ENCODE assay signal across 24 mouse cellular contexts in the genomic region with DNA sequence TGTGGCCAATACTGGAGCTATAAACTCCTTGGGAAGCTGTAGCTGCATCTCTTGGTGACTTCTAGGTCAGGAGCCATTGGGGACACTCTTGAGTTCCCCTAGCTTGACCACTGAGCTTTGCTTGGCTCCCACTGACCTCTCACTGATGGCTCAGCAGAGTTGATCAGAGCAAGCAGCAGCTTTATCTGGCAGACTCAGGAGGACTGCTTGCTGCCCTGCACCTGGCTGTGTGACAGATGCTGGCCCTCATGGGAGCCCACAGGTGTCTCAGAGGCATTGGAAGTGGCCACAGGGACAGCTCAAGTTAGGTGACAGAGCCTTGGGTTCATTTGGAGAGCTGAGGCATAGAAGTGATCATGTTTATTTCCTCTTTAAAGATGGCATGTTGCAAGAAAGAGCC.
"Had no signal": no experiment of that assay in that cellular context is flagged by ENCODE, and none has a peak within 500 bp of the region (broad histone marks: within the 10 kb centered on the region; RNA-seq: fewer than 3 reads in every experiment).

No protein-coding gene starts in this region.

- H3K4me2 ChIP-seq: heart, embryonic 12.5 days; hindbrain, embryonic 12.5 days; hindbrain, embryonic 14.5 days; intestine, embryonic 15.5 days; limb, embryonic 12.5 days; liver, embryonic 11.5 days; liver, embryonic 13.5 days; liver, embryonic 15.5 days had no signal

- ATAC-seq: hindbrain, embryonic 16.5 days; inflammation-experienced regulatory T-cells, adult 6 months; intestine, embryonic 15.5 days; intestine, postnatal 0 days had no signal

- DNase-seq: gastrocnemius, postnatal 36 days; heart, adult 18-20 months; heart, postnatal 10 days; kidney, adult 18-20 months; kidney, adult 8-10 months; kidney, postnatal 10 days; kidney, postnatal 25 days; kidney, postnatal 4 days; liver; liver, embryonic 13.5 days had no signal

- H3K4me1 ChIP-seq: hindbrain, embryonic 12.5 days; intestine, embryonic 15.5 days had no signal

- H3K27me3 ChIP-seq: heart, embryonic 12.5 days; hindbrain, embryonic 12.5 days; intestine, embryonic 15.5 days; limb, embryonic 12.5 days; liver, embryonic 13.5 days; liver, embryonic 15.5 days had no signal

- H3K9ac ChIP-seq: heart, embryonic 12.5 days; hindbrain, embryonic 12.5 days; hindbrain, embryonic 14.5 days; intestine, embryonic 15.5 days; limb, embryonic 12.5 days; liver, embryonic 13.5 days; liver, embryonic 15.5 days had no signal

- H3K27ac ChIP-seq: heart, embryonic 10.5 days; hindbrain, embryonic 10.5 days; hindbrain, embryonic 12.5 days; hindbrain, embryonic 14.5 days; intestine, embryonic 15.5 days; left cerebral cortex, adult 2 months; limb, embryonic 10.5 days; limb, embryonic 12.5 days; liver, embryonic 13.5 days; liver, embryonic 15.5 days had no signal

- H3K4me3 ChIP-seq: heart, embryonic 10.5 days; heart, embryonic 12.5 days; hindbrain, embryonic 10.5 days; hindbrain, embryonic 12.5 days; intestine, embryonic 15.5 days; left cerebral cortex, adult 2 months; limb, embryonic 10.5 days; limb, embryonic 12.5 days; liver, embryonic 13.5 days; liver, embryonic 15.5 days had no signal

- H3K9me3 ChIP-seq: heart, embryonic 10.5 days; heart, embryonic 12.5 days; hindbrain, embryonic 10.5 days; hindbrain, embryonic 12.5 days; intestine, embryonic 15.5 days; limb, embryonic 10.5 days; limb, embryonic 12.5 days; liver, embryonic 13.5 days; liver, embryonic 15.5 days had no signal
